Mouse (Mus musculus) thymus, adult 18-20 months (tissue): ENCODE data around the gene Selenbp1.
A peak's percentile ranks its signal among the peaks of the same experiment; 100 is the strongest.
"Not testable (repeated sequence)": the region's sequence is repeated elsewhere in the genome, so short reads cannot be mapped to it uniquely, and the experiment has no call there.

ENCODE experiments used
- DNase-seq, 2 experiments: peaks; one replicate each; pipeline ENCODE4 v3.0.0; 2022; ENCODE audit warnings: mixed read lengths in 2 of 2

Selenbp1 gene

DNA sequence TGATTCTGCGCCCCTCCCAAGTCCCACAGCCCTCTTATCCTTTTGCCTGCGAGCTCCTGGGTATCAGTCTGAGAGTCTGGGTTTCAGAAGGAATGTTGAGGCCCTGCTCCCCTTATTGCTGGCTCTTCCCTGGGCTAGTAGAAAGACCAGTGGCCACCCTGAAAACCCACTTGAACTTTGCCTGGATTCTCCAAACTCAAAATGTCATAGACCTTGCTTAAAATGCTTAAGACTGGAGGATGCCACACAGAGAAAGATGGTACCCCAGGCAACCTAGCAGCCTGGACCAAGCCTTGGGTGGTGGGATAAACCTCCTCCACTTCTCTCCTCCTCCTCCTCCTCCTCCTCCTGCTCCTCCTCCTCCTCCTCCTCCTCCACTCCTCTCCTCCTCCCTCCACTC, 748 bp downstream of the Selenbp1 start:
- not testable (repeated sequence) for DNase-seq

DNA sequence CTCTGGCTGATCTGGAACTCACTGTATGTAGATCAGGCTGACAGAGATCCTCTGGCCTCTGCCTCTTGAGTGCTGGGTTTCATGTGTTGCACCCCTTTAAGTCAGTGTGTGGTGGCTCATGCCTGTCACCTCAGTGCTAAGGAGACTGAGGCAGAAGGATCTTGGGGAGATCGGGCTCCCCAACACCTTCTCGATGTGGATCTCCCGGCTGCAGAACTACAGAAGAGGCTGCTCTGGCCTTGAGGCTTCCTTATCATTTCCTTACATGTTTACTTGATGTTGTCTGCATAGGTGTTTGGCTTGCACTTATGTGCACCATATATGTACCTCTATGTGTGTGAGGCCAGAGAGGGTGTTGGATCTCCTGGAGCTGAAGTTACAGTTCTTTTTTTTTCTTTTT, 1.7 kb downstream of the Selenbp1 start:
- not testable (repeated sequence) for DNase-seq

GRCm38 (mm10) chr3:94935332-94935731, 2.5 kb downstream of the Selenbp1 start:
- DNase-seq = not testable (repeated sequence)

- not testable (repeated sequence) for DNase-seq
Observed at GRCm38 (mm10) chr3:94936147-94936546, 3.3 kb downstream of the Selenbp1 start.

- DNase-seq = not testable (repeated sequence)
Observed at GRCm38 (mm10) chr3:94937194-94937593, 4.3 kb downstream of the Selenbp1 start.

- DNase-seq = not testable (repeated sequence)
Observed at GRCm38 (mm10) chr3:94940033-94940432, 7.2 kb downstream of the Selenbp1 start.

DNA sequence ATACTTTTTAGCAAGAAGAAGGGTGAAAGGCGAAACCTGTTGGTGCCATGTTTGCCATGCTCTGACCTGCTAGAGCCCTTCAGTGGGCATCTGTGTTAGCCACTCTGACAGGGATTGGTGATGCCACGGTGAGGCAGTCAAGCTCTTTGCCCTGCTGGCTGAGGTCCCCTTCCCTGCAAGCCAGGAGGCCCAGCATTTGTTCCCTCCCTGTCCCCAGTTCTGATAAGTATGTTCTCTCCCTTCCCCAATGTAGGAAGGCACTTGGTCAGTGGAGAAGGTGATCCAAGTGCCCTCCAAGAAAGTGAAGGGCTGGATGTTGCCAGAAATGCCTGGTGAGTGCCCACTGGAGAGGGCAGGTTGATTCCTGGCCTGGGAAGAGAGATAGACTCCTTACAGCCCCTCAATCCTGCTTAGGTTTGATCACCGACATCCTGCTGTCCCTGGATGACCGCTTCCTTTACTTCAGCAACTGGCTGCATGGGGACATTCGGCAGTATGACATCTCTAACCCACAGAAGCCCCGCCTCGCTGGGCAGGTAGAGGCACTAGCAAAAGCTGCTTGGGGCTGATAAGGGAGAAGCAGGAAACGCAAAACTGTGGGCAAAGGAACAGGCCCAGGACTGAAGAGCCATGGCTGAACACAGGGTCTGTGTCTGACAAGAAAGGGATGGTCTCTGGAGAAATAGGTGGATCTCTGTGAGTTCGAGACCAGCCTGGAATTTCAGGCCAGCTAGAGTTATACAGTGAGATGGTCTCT, 9.5 kb downstream of the Selenbp1 start:
- DNase-seq = not testable (repeated sequence)

GRCm38 (mm10) chr3:94943706-94944105, 10.8 kb downstream of the Selenbp1 start:
- DNase-seq = not testable (repeated sequence)

DNA sequence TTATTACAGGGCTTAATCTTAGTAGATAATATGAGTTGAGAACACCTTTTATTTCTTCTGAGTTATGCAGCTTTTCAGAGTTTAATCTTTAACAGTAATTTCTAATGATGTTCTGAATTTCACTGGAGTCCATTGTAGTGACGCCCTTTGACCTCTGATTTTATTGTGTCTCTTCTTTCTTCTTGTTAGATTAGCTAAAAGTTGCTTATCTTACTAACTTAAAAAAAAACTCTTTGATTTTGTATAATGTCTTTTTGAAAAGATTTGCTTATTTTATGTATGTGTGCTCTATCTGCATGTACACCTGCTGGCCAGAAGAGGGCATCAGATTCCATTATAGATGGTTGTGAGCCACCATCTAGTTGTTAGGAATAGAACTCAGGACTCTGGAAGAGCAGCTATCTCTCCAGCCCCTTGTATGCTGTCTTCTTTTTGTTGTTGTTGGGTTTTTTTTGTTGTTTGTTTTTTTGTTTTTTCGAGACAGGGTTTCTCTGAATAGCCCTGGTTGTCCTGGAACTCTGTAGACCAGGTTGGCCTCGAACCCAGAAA, 15.3 kb downstream of the Selenbp1 start:
- DNase-seq = no peak

- no peak for DNase-seq
Observed at GRCm38 (mm10) chr3:94949645-94950044, 16.8 kb downstream of the Selenbp1 start.

DNA sequence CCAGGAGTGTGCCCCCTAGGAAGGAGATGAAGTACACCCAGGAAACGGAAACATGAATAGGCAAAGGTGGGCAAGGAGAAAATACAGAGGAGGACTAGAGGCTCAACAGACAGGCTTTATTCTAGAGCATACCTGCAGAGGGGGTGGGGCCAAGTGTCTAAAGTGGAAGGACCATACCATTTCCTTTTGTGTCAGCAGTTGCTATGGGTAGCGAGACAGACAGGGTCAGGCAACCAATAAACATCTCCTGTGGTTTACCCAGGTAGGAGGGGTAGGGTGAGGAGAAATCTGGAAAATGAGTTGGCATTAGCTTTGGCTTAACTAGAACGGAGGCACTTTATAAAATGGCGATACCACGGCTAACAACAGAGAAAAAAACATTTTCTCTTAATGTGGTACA, 19.9 kb downstream of the Selenbp1 start:
- peak in 1 of 2 experiments; percentile 72 for DNase-seq

DNA sequence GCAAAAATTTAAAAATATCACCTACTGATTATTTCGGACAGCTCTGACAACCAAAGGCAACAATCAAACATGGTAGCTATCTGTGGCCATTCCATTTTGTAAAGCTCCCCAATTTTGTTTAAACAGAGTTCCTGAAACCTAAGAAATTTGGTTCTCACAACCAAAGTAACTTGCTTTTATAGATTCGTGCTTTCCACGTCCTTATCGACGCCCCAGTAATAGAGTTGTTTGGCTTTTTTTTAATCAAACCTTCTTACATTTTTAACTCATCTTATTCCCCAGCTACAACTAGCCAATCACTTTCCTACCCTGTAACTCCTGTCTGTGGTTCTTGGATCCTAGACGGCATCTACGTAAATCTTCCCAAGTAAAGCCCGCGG, 20.5 kb downstream of the Selenbp1 start:
- no peak for DNase-seq

DNA sequence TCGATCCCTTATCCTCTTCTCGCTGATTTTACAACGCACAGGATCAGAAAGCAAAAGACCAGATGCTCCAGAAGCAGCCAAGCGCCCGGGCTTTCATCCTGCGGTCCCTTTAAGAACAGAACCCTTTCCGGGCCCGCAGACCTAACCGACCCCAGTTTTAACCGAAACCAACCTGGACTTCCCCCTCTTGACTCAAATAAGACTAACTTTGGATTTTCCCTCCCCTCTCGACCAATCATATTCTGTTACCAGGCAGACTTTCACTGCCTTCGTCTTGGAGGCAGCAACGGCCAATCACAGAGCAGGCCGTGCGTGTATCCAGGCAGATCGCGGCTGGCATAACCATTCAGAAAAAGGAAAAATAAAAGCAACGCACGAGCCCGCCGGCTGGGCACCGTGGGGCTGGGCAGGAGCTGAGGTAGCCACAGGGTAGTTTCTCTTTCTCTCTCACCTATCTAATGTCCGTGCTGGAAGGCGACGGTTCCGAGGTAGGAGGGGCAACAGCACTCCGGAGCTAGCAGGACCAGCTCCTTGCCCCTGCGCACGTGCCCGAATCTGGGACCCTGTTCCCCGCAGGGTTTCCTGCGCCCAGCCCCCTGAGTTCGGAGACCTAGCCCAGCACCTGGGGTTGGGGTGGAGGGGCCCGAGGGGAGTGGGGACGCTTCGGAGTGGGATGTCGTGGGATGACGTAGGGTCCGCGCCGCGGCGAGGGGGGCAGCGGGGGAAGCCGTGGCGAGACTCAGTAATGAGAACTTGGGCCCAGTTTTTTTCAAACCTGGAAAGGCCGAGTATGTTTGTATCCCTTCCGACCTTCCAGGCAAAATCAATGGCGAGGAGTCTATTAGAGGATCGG, 21.1 kb downstream of the Selenbp1 start, which contains the start of gene Rfx5:
Rfx5 (plus strand) TSS at position 312 of the 853 bp plus-strand sequence.
- peak; percentile 81 to 93 for DNase-seq

DNA sequence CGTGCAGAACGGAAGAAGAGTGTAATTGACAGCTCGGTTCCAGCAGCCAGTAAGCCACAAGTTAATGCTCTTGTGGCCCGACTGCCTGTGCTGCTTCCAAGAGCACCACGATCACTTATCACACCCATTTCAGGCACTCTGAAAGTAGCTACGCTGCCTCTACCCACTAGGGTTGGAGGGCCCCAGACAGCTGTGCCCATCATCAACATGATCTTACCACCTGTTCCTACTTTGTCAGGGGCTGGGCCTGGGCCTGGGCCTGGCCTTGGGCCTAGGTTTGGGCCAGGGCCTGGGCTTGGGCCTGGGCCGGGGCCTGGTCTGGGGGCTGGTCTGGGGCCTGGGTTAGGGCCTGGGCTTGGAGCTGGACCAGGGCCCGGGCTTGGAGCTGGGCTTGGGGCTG, 25.4 kb downstream of the Selenbp1 start:
- no peak for DNase-seq

- DNase-seq = no peak
Observed at GRCm38 (mm10) chr3:94959871-94960270, 27.0 kb downstream of the Selenbp1 start.

DNA sequence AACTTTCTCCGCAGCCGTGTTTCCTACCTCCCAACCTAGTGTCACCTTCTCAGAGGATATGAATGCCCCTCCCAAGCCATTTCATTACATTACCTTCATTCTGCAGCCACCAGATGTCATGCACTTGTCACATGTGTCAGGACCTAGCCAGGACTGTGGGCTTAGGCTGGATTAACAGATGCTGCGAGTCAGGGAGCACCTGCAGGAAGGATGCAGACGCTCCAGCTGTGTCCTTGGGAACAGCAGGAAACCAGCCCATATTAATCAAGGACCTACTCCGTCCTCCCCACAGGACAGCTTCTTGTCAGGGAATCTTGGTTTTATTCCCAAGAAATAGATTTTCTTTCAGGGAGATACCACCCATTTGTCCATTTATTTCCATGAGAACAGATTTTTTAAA, 27.5 kb downstream of the Selenbp1 start:
- no peak for DNase-seq

GRCm38 (mm10) chr3:94964989-94965388, 32.1 kb downstream of the Selenbp1 start:
- no peak for DNase-seq

DNA sequence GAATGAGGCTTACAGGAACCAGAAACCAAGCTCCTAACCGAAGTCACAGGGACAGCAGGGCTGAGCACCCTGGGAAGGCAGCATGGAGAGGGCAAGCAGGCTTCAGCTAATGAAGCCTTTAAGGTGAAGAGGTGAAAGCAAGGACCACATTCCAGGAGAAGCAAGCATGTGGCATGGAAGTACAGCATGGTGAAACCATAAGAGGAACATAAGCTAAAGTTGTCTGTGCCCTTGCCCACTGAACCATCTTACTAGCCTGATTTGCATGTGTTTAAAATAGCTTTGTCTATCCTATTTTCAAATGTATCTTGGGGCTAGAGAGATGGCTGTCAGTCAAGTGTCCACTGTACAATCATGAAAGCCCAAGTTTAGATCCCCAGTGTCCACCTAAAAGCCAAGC, 33.0 kb downstream of the Selenbp1 start:
- DNase-seq = no peak

GRCm38 (mm10) chr3:94972552-94972951, 39.7 kb downstream of the Selenbp1 start:
- DNase-seq = no peak

- DNase-seq = no peak
Observed at GRCm38 (mm10) chr3:94973620-94974019, 40.8 kb downstream of the Selenbp1 start.

DNA sequence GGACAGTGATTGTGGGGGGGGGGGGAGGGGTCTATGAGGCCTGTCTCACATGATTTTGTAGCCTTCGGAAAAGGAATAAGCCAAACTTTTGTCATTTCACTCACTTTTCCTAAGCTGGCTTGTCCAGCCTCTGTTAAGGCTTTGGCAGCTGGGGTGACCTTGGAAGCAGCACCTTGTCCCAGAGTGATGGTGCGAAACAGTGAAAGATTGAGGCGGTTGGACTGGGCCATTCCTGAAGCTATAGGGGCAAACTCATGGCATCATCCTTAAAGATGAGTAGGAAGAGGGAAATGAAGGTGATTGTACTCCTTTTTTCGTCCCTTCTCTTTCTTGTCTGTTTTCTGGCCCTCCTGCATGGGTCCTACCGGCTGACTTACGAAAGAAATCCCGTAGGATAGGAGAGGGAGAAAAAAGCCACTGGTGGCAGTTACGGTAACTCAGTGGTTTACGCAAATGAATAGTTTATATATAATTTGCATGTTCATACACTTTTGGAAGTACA, 41.2 kb downstream of the Selenbp1 start:
- DNase-seq = no peak

- DNase-seq = peak; percentile 66 to 79
Observed at GRCm38 (mm10) chr3:94974528-94975422, 41.9 kb downstream of the Selenbp1 start, which contains the start of gene Pi4kb. TSS of gene Pi4kb (plus strand) at chr3:94974731.
